8 mouse cellular contexts compared by ENCODE assay signal in genomic region chr9:89674014-89674618, GRCm38 (mm10). TPM values are rescaled to one million over a fixed set of nuclear protein-coding genes. Genes with fewer than 3 reads are reported as not detected.
DNase-seq lines count a peak whose midpoint lies in the region; ATAC-seq and TF ChIP-seq lines count a peak whose summit lies in the region.

No protein-coding gene starts in this region.

- H3K4me1 ChIP-seq in heart, embryonic 11.5 days (ENCODE audit: control insufficient read depth, insufficient read depth, low read length) = no peaks in the 10 kb centered on the region
- H3K4me1 ChIP-seq in liver, embryonic 14.5 days (replicated peaks; ENCODE audit: control insufficient read depth in 2 of 2, insufficient read depth in 2 of 2, low read length in 1 of 2) = no peaks in the 10 kb centered on the region
- no peaks in the 10 kb centered on the region for H3K4me1 ChIP-seq in neural tube, embryonic 14.5 days (ENCODE audit: control insufficient read depth, insufficient read depth, low read length)
- no peaks in the 10 kb centered on the region for H3K4me1 ChIP-seq in thymus, adult 2 months (replicated peaks; ENCODE audit: control insufficient read depth, insufficient read depth, low read length)

- no peak overlapping the region for H3K4me2 ChIP-seq in heart, embryonic 11.5 days
- no peak overlapping the region for H3K4me2 ChIP-seq in liver, embryonic 14.5 days (ENCODE audit: low read depth)
- H3K4me2 ChIP-seq in neural tube, embryonic 14.5 days (ENCODE audit: low read depth, low read length) = no peak overlapping the region

- peak; percentile 57 for DNase-seq in CD4-positive helper T cell, adult 2 months (ENCODE audit: low read depth, low spot score)
- peak; percentile 30 for DNase-seq in adrenal gland, adult 8-10 months
- peak; percentile 86 for DNase-seq in embryo, embryonic 11 days
- peak; percentile 71 for DNase-seq in kidney, postnatal 14 days
- peak; percentile 18 to 24 (median 20) for DNase-seq in liver, embryonic 14.5 days (ENCODE audit: low read depth in 3 of 3, low spot score in 3 of 3)
- DNase-seq in thymus, adult 2 months = peak; percentile 68

- TF ChIP-seq EP300 in liver, embryonic 14.5 days (IDR thresholded peaks at IDR 0.05; ENCODE audit: low read depth) = no peak

- no peak overlapping the region for H3K4me3 ChIP-seq in heart, embryonic 11.5 days (ENCODE audit: low read depth, low read length)
- no peak overlapping the region for H3K4me3 ChIP-seq in liver, embryonic 14.5 days (ENCODE audit: insufficient read depth in 1 of 2, low read depth in 2 of 2, low read length in 2 of 2)
- no peak overlapping the region for H3K4me3 ChIP-seq in neural tube, embryonic 14.5 days (ENCODE audit: low read depth, low read length)
- H3K4me3 ChIP-seq in thymus, adult 2 months (ENCODE audit: control insufficient read depth, insufficient read depth, low read length) = no peak overlapping the region

- no peak for TF ChIP-seq POLR2A in thymus, adult 2 months (IDR thresholded peaks at IDR 0.05; ENCODE audit: control insufficient read depth, extremely low read depth, insufficient read depth, low read length, poor library complexity)

- no peaks in the 10 kb centered on the region for H3K9me3 ChIP-seq in heart, embryonic 11.5 days (replicated peaks; ENCODE audit: control insufficient read depth, low read length)
- no peaks in the 10 kb centered on the region for H3K9me3 ChIP-seq in liver, embryonic 14.5 days (ENCODE audit: control insufficient read depth, low read length)
- no peaks in the 10 kb centered on the region for H3K9me3 ChIP-seq in neural tube, embryonic 14.5 days (ENCODE audit: control insufficient read depth, low read length)

- no peak overlapping the region for H3K9ac ChIP-seq in heart, embryonic 11.5 days (ENCODE audit: low read depth, low read length)
- no peak overlapping the region for H3K9ac ChIP-seq in liver, embryonic 14.5 days (replicated peaks)
- H3K9ac ChIP-seq in neural tube, embryonic 14.5 days (replicated peaks; ENCODE audit: low read depth, low read length) = no peak overlapping the region

- H3K27ac ChIP-seq in heart, embryonic 11.5 days (ENCODE audit: low read depth, low read length) = no peak overlapping the region
- H3K27ac ChIP-seq in liver, embryonic 14.5 days = no peak overlapping the region
- H3K27ac ChIP-seq in neural tube, embryonic 14.5 days (ENCODE audit: low read depth, low read length) = no peak overlapping the region
- no peak overlapping the region for H3K27ac ChIP-seq in thymus, adult 2 months (ENCODE audit: control insufficient read depth, insufficient read depth, low read length)

- peak; percentile 72 for TF ChIP-seq CTCF in liver, embryonic 14.5 days (IDR thresholded peaks at IDR 0.05; ENCODE audit: low read depth)
- no peak for TF ChIP-seq CTCF in thymus, adult 2 months (IDR thresholded peaks at IDR 0.05; ENCODE audit: borderline replicate concordance, control insufficient read depth, extremely low read depth, insufficient read depth, low read length, poor library complexity)

- ATAC-seq in heart, embryonic 11.5 days (replicated peaks; ENCODE audit: insufficient number of reproducible peaks, low FRiP score, low TSS enrichment) = peak; percentile 39; the same call in 1 of the 2 replicates
- ATAC-seq in liver, embryonic 14.5 days (ENCODE audit: insufficient read depth) = no peak
- peak; percentile 92 for ATAC-seq in neural tube, embryonic 14.5 days (ENCODE audit: low read depth)

- H3K27me3 ChIP-seq in heart, embryonic 11.5 days (ENCODE audit: control insufficient read depth, insufficient read depth, low read length) = no peaks in the 10 kb centered on the region
- no peaks in the 10 kb centered on the region for H3K27me3 ChIP-seq in liver, embryonic 14.5 days (ENCODE audit: control insufficient read depth, insufficient read depth, low read length)
- H3K27me3 ChIP-seq in neural tube, embryonic 14.5 days (ENCODE audit: control insufficient read depth, insufficient read depth, low read length) = no peaks in the 10 kb centered on the region
- no peaks in the 10 kb centered on the region for H3K27me3 ChIP-seq in thymus, adult 2 months (ENCODE audit: control insufficient read depth, insufficient read depth, low read length)

- H3K36me3 ChIP-seq in heart, embryonic 11.5 days (ENCODE audit: control insufficient read depth, insufficient read depth, low read length) = no peaks in the 10 kb centered on the region
- H3K36me3 ChIP-seq in liver, embryonic 14.5 days (replicated peaks; ENCODE audit: control insufficient read depth, insufficient read depth, low read depth) = no peaks in the 10 kb centered on the region
- H3K36me3 ChIP-seq in neural tube, embryonic 14.5 days (ENCODE audit: control insufficient read depth, insufficient read depth, low read length) = no peaks in the 10 kb centered on the region
- no peaks in the 10 kb centered on the region for H3K36me3 ChIP-seq in thymus, adult 2 months (ENCODE audit: control insufficient read depth, insufficient read depth, low read length)

- 51% methylated on average over 3 of the region's 3 CpGs for WGBS in heart, embryonic 11.5 days (ENCODE audit: insufficient replicate concordance)
- WGBS in liver, embryonic 14.5 days (ENCODE audit: insufficient replicate concordance) = 25% methylated on average over 3 of the region's 3 CpGs
- WGBS in neural tube, embryonic 14.5 days = 57% methylated on average over 3 of the region's 3 CpGs
- 58% methylated on average over 3 of the region's 3 CpGs for WGBS in thymus, adult 2 months

RNA-seq across cellular contexts. Expression of gene Tmed3, which starts 30.8 kb away (rescaled TPM):
- 100 to 1,000 TPM in 2 of 4 experiments, 10 to 100 TPM in 2; 78.4 to 109 (median 94.6) TPM for total RNA-seq in adrenal gland, adult 8-10 months (2022)
- 74.3 and 80.7 TPM in 2 replicates for polyA plus RNA-seq in heart, embryonic 11.5 days (2014; fragmentation: Nextera tagmentation; extraction: Ambion mirVana)
- 20.7 and 21.5 TPM in 2 replicates for polyA plus RNA-seq in liver, embryonic 14.5 days (2012; rRNA removed)
- 39.1 and 39.4 TPM in 2 replicates for polyA plus RNA-seq in liver, embryonic 14.5 days (2014; fragmentation: Nextera tagmentation; extraction: Ambion mirVana)
- polyA plus RNA-seq in neural tube, embryonic 14.5 days (2014; fragmentation: Nextera tagmentation; extraction: Ambion mirVana) = 53.2 and 61.2 TPM in 2 replicates
- polyA plus RNA-seq in thymus, adult 2 months (2012; rRNA removed) = 39.1 and 44.1 TPM in 2 replicates

RNA-seq across cellular contexts. Expression of gene Minar1, which starts 51.2 kb away (rescaled TPM):
- total RNA-seq in adrenal gland, adult 8-10 months (2022) = under 1 TPM; 0.10 to 0.27 (median 0.18) TPM
- polyA plus RNA-seq in heart, embryonic 11.5 days (2014; fragmentation: Nextera tagmentation; extraction: Ambion mirVana) = 0.07 TPM in 2 replicates
- polyA plus RNA-seq in liver, embryonic 14.5 days (2012; rRNA removed) = not detected in 2 replicates
- not detected in 2 replicates for polyA plus RNA-seq in liver, embryonic 14.5 days (2014; fragmentation: Nextera tagmentation; extraction: Ambion mirVana)
- polyA plus RNA-seq in neural tube, embryonic 14.5 days (2014; fragmentation: Nextera tagmentation; extraction: Ambion mirVana) = 4.2 and 8.8 TPM in 2 replicates
- polyA plus RNA-seq in thymus, adult 2 months (2012; rRNA removed) = 0.04 and 0.05 TPM in 2 replicates

Comparison
In these comparisons a context has a peak if more than half of its experiments do, and no peak if none do; other contexts are left out.
1. DNase-seq: peak in every context shown above with its lines; median percentile 86 in embryo, embryonic 11 days; 71 in kidney, postnatal 14 days; 68 in thymus, adult 2 months; 57 in CD4-positive helper T cell, adult 2 months; 30 in adrenal gland, adult 8-10 months; 20 in liver, embryonic 14.5 days.